Mouse (Mus musculus): ENCODE measurements at regions not wholly inside any gene's neighbourhood (a gene's known extent, or its start where the extent isn't known, plus 50 kb on each side); places are given as distances from the start of the nearest gene placed in this dataset.

- DNase-seq (ENCODE audit: low read depth, low spot score) = no peak
Measured at GRCm38 (mm10) chr17:16571403-16571802, 492.5 kb upstream of the Zfp960 start.

GRCm38 (mm10) chr17:16588791-16589190, 475.1 kb upstream of the Zfp960 start:
- DNase-seq (ENCODE audit: low read depth, low spot score) = no peak

- DNase-seq (ENCODE audit: low read depth, low spot score) = no peak
Measured at GRCm38 (mm10) chr17:16599671-16600070, 464.2 kb upstream of the Zfp960 start.

- DNase-seq (ENCODE audit: low read depth, low spot score) = no peak
Measured at GRCm38 (mm10) chr17:16612405-16612979, 451.4 kb upstream of the Zfp960 start.

GRCm38 (mm10) chr17:16621931-16622556, 441.9 kb upstream of the Zfp960 start:
- DNase-seq (ENCODE audit: low read depth, low spot score) = no peak

- DNase-seq (ENCODE audit: low read depth, low spot score) = no peak
Measured at GRCm38 (mm10) chr17:16629854-16630253, 434.1 kb upstream of the Zfp960 start.

- peak; percentile 12 for DNase-seq (ENCODE audit: low read depth, low spot score)
Measured at GRCm38 (mm10) chr17:16633426-16633825, 430.5 kb upstream of the Zfp960 start.

- DNase-seq (ENCODE audit: low read depth, low spot score) = no peak
Measured at GRCm38 (mm10) chr17:16637463-16637862, 426.4 kb upstream of the Zfp960 start.

- no peak for DNase-seq (ENCODE audit: low read depth, low spot score)
Measured at GRCm38 (mm10) chr17:16647942-16648341, 416.0 kb upstream of the Zfp960 start.

GRCm38 (mm10) chr17:16665253-16665652, 398.7 kb upstream of the Zfp960 start:
- no peak for DNase-seq (ENCODE audit: low read depth, low spot score)

- DNase-seq (ENCODE audit: low read depth, low spot score) = no peak
Measured at GRCm38 (mm10) chr17:16667606-16668005, 396.3 kb upstream of the Zfp960 start.

GRCm38 (mm10) chr17:16704199-16704598, 359.7 kb upstream of the Zfp960 start:
- no peak for DNase-seq (ENCODE audit: low read depth, low spot score)

- DNase-seq (ENCODE audit: low read depth, low spot score) = no peak
Measured at GRCm38 (mm10) chr17:16705890-16706289, 358.0 kb upstream of the Zfp960 start.

GRCm38 (mm10) chr17:16726904-16727303, 337.0 kb upstream of the Zfp960 start:
- peak; percentile 64 for DNase-seq (ENCODE audit: low read depth, low spot score)

- DNase-seq (ENCODE audit: low read depth, low spot score) = no peak
Measured at GRCm38 (mm10) chr17:16753090-16753489, 310.8 kb upstream of the Zfp960 start.

GRCm38 (mm10) chr17:16770587-16770986, 293.3 kb upstream of the Zfp960 start:
- DNase-seq (ENCODE audit: low read depth, low spot score) = peak; percentile 73

GRCm38 (mm10) chr17:16798316-16798715, 265.6 kb upstream of the Zfp960 start:
- no peak for DNase-seq (ENCODE audit: low read depth, low spot score)

- DNase-seq (ENCODE audit: low read depth, low spot score) = no peak
Measured at GRCm38 (mm10) chr17:16804986-16805385, 258.9 kb upstream of the Zfp960 start.

GRCm38 (mm10) chr17:16818421-16818820, 245.5 kb upstream of the Zfp960 start:
- DNase-seq (ENCODE audit: low read depth, low spot score) = peak; percentile 77

GRCm38 (mm10) chr17:16821716-16822115, 242.2 kb upstream of the Zfp960 start:
- DNase-seq (ENCODE audit: low read depth, low spot score) = no peak

GRCm38 (mm10) chr17:16839152-16839551, 224.8 kb upstream of the Zfp960 start:
- DNase-seq (ENCODE audit: low read depth, low spot score) = no peak

GRCm38 (mm10) chr17:16860771-16861170, 203.1 kb upstream of the Zfp960 start:
- no peak for DNase-seq (ENCODE audit: low read depth, low spot score)

- peak; percentile 48 for DNase-seq (ENCODE audit: low read depth, low spot score)
Measured at GRCm38 (mm10) chr17:16900791-16901190, 163.1 kb upstream of the Zfp960 start.

- DNase-seq (ENCODE audit: low read depth, low spot score) = no peak
Measured at GRCm38 (mm10) chr17:16918191-16918590, 145.7 kb upstream of the Zfp960 start.

Data from R1 (cell line).